Mouse (Mus musculus): Measurements from ENCODE around the gene Spaca3.

DNA sequence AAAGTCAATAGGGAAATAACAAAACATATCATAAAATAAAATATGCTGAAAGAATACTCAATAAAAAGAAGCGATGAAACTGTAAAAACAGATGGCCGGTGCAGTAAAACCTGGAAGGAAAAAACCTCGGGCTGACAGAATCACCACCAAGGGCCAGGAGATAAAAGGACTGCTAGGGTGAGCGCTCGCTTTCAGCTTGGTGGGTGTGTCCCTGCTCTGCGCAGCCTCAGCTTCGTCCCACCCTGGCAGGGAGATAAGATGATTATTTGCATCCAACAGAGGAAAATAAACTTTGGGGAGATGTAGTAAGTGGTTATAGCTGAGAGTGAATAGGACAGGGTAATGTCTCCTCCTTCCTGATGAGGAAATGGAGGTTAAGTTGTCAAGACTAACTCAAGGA is 3.3 kb upstream of the Spaca3 start:
- no peak for TF ChIP-seq CTCF (IDR thresholded peaks at IDR 0.05; ENCODE audit: low read depth, low read length)
- no peak for TF ChIP-seq POLR2A (IDR thresholded peaks at IDR 0.05; ENCODE audit: extremely low read depth, insufficient read depth, low read length)

Measured in liver, adult 2 months (tissue).